Mouse (Mus musculus) heart, embryonic 12.5 days (tissue): Measurements from ENCODE around the gene Tmbim6. TPM values are rescaled to one million over a fixed set of nuclear protein-coding genes. Genes with fewer than 3 reads are reported as not detected.

Experiments used
- ATAC-seq: fragments of 200-750 bp; cut with Nextera tagmentation; 2 replicates; pipeline ENCODE4 v1.8.0; 2017; ENCODE audit warnings: moderate TSS enrichment, moderate library complexity; ENCODE audit not compliant: insufficient number of reproducible peaks, low FRiP score
- H3K27ac ChIP-seq: fragments of 300-500 bp; sonication (generic); 2 replicates; pipeline ENCODE4 v1.5.1; 2016; ENCODE audit warnings: mild to moderate bottlenecking, moderate library complexity; ENCODE audit not compliant: poor library complexity, severe bottlenecking
- H3K27me3 ChIP-seq: fragments of 300-500 bp; sonication (generic); replicated peaks from 2 replicates; pipeline ENCODE4 v1.6.1; 2016; ENCODE audit warnings: mild to moderate bottlenecking, moderate library complexity
- H3K36me3 ChIP-seq: fragments of 300-500 bp; sonication (generic); 2 replicates; pipeline ENCODE4 v1.6.1; 2016; ENCODE audit warnings: mild to moderate bottlenecking, moderate library complexity
- H3K4me1 ChIP-seq: fragments of 300-500 bp; sonication (generic); replicated peaks from 2 replicates; pipeline ENCODE4 v1.6.1; 2016; ENCODE audit warnings: mild to moderate bottlenecking
- H3K4me2 ChIP-seq: fragments of 300-500 bp; sonication (generic); 2 replicates; pipeline ENCODE4 v1.6.1; 2016; ENCODE audit warnings: mild to moderate bottlenecking, moderate library complexity
- H3K4me3 ChIP-seq: fragments of 300-500 bp; sonication (generic); 2 replicates; pipeline ENCODE4 v1.5.1; 2016; ENCODE audit warnings: mild to moderate bottlenecking
- H3K9ac ChIP-seq: fragments of 300-500 bp; sonication (generic); 2 replicates; pipeline ENCODE4 v1.6.1; 2016; ENCODE audit warnings: mild to moderate bottlenecking, moderate library complexity
- H3K9me3 ChIP-seq: fragments of 300-500 bp; sonication (generic); replicated peaks from 2 replicates; pipeline ENCODE4 v1.6.1; 2016; ENCODE audit warnings: mild to moderate bottlenecking, moderate library complexity
- WGBS: fragments of 180-500 bp; shearing (Covaris S2); methylation state at CpG from one replicate; pipeline ENCODE4 v1.1.7; 2016; 5-methylcytosine and 5-hydroxymethylcytosine counted together
- polyA plus RNA-seq: library from polyadenylated mRNA; unstranded; fragments of >200 nt; fragmentation: Nextera tagmentation; extraction: Ambion mirVana; gene quantifications from 2 replicates; pipeline ENCODE4 v1.2.1, GENCODE M21; 2016

Tmbim6 gene
- polyA plus RNA-seq, 1 experiment from 2014 or later = 251 TPM

DNA sequence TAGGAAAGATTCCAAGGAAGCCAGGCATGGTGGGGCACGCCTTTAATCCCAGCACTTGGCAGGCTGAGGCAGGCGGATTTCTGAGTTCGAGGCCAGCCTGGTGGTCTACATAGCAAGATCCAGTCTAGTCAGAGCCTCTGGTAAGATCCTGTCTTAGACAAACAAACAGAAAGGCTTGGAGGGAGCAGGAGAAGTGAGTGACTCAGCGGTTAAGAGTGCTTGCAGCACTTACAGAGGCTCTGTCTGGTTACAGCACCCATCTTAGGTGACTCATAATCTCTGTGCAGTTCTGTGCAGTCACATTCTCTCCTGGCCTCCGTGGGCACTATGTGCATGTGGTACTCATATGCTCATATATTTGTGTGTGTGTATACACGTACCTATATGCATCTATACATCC is 7.9 kb downstream of the Tmbim6 start:
- Histone ChIP-seq H3K4me1 (peaks cover 45% of the 10 kb centered on the region), H3K27me3 (no peaks in the 10 kb centered on the region), H3K9me3 (no peaks in the 10 kb centered on the region), H3K9ac (no peak overlapping the region), H3K36me3 (peaks cover 41% of the 10 kb centered on the region), H3K4me3 (no peak overlapping the region), H3K4me2 (no peak overlapping the region), H3K27ac (no peak overlapping the region)
- no peak for ATAC-seq
- 82% methylated on average over 6 of the region's 6 CpGs for WGBS

- WGBS = 89% methylated on average over 12 of the region's 12 CpGs
- Histone ChIP-seq H3K27me3 (no peaks in the 10 kb centered on the region), H3K4me1 (peaks cover 23% of the 10 kb centered on the region), H3K36me3 (peaks cover 68% of the 10 kb centered on the region), H3K9ac (no peak overlapping the region), H3K9me3 (no peaks in the 10 kb centered on the region), H3K4me2 (no peak overlapping the region), H3K4me3 (no peak overlapping the region), H3K27ac (no peak overlapping the region)
- ATAC-seq = no peak
Observed at GRCm38 (mm10) chr15:99403159-99403889, 10.6 kb downstream of the Tmbim6 start.

DNA sequence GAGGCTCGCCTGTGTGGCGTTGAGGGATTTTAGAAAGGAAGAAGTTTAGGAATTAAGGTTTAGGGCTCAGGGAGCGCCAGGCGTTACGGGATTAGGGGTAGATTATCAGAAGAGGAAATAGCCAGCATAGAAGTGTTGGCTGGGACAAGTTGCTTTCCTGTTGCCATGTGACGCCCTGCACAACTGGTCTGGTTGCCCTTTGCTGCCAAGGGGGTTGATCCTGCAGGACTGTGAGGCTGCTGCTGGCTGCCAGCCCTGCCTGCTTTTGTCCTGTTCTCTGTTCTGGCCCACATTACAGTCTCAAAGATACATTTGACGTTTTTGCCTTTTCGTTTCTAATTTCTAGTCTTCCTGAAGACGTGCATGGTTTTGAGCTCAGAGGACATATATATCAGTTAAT is 12.5 kb downstream of the Tmbim6 start:
- Histone ChIP-seq H3K4me2 (no peak overlapping the region), H3K36me3 (peaks cover 86% of the 10 kb centered on the region), H3K4me3 (no peak overlapping the region), H3K27me3 (no peaks in the 10 kb centered on the region), H3K27ac (no peak overlapping the region), H3K9me3 (no peaks in the 10 kb centered on the region), H3K4me1 (peaks cover 6% of the 10 kb centered on the region), H3K9ac (no peak overlapping the region)
- 86% methylated on average over 9 of the region's 9 CpGs for WGBS
- ATAC-seq = no peak

- no peak overlapping the region for H3K4me3 ChIP-seq
- 90% methylated on average over 15 of the region's 15 CpGs for WGBS
- no peak for ATAC-seq
Observed at GRCm38 (mm10) chr15:99406986-99407570, 14.4 kb downstream of the Tmbim6 start.

GRCm38 (mm10) chr15:99408845-99409244 is 16.2 kb downstream of the Tmbim6 start:
- peaks cover 6% of the 10 kb centered on the region; the same call in 1 of the 2 replicates for H3K4me1 ChIP-seq
- no peak overlapping the region for H3K9ac ChIP-seq
- no peak overlapping the region for H3K27ac ChIP-seq
- H3K4me2 ChIP-seq = no peak overlapping the region
- no peak overlapping the region for H3K4me3 ChIP-seq
- no peak for ATAC-seq
- no peaks in the 10 kb centered on the region for H3K27me3 ChIP-seq
- peaks cover 65% of the 10 kb centered on the region for H3K36me3 ChIP-seq
- H3K9me3 ChIP-seq = no peaks in the 10 kb centered on the region
- 88% methylated on average over 9 of the region's 9 CpGs for WGBS

More at GRCm38 (mm10) chr15:99406986-99407570, 14.4 kb downstream of the Tmbim6 start:
- no peak overlapping the region for H3K4me2 ChIP-seq
- H3K4me1 ChIP-seq = peaks cover 6% of the 10 kb centered on the region; the same call in 1 of the 2 replicates
- H3K9me3 ChIP-seq = no peaks in the 10 kb centered on the region
- no peaks in the 10 kb centered on the region for H3K27me3 ChIP-seq
- no peak overlapping the region for H3K9ac ChIP-seq
- H3K27ac ChIP-seq = no peak overlapping the region
- H3K36me3 ChIP-seq = peaks cover 83% of the 10 kb centered on the region

- Histone ChIP-seq H3K4me1 (peaks cover 10% of the 10 kb centered on the region; the same call in 1 of the 2 replicates), H3K27ac (no peak overlapping the region), H3K4me2 (peak overlapping the region; percentile 19; the same call in 1 of the 2 replicates), H3K9me3 (no peaks in the 10 kb centered on the region), H3K9ac (no peak overlapping the region; the same call in 1 of the 2 replicates), H3K4me3 (no peak overlapping the region), H3K27me3 (no peaks in the 10 kb centered on the region), H3K36me3 (peaks cover 36% of the 10 kb centered on the region)
- ATAC-seq = no peak
- WGBS = 47% methylated on average over 14 of the region's 14 CpGs
Observed at GRCm38 (mm10) chr15:99411747-99412146, 19.1 kb downstream of the Tmbim6 start.

- Histone ChIP-seq H3K4me1 (peaks cover 32% of the 10 kb centered on the region), H3K27me3 (no peaks in the 10 kb centered on the region), H3K9ac (no peak overlapping the region), H3K4me3 (no peak overlapping the region), H3K4me2 (peak overlapping the region; percentile 32; the same call in 1 of the 2 replicates), H3K36me3 (no peaks in the 10 kb centered on the region), H3K9me3 (no peaks in the 10 kb centered on the region), H3K27ac (no peak overlapping the region)
- WGBS = 18% methylated on average over 2 of the region's 2 CpGs
- ATAC-seq = no peak
Observed at GRCm38 (mm10) chr15:99415793-99416192, 23.1 kb downstream of the Tmbim6 start.

DNA sequence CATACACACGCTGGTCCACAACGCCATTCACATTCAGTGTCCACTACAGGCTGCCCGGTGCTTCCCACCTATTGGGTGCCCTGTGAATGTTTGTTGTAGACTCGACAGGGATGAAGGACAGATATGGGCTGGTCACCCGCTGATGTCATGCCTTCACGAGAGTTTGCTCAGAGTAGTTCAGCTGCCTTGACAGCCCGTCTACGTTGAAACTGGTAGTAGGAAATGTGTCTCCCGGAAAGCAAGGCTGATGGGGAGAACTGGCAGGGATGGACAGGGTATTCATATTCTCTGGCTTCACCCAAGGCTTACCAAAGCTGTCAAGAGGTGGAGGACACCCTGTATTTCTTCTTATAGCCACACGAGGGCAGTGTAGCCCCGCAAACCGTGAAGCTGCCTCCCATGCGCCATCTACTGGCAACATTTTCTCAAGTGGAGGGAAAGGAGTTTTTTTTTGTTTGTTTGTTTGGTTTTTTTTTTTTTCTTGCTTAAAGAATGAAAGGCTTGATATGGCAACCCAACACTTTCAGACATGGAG is 23.7 kb downstream of the Tmbim6 start:
- Histone ChIP-seq H3K9ac (no peak overlapping the region), H3K27me3 (no peaks in the 10 kb centered on the region), H3K36me3 (no peaks in the 10 kb centered on the region), H3K4me1 (peaks cover 37% of the 10 kb centered on the region), H3K9me3 (no peaks in the 10 kb centered on the region), H3K4me2 (peak overlapping the region; percentile 32), H3K27ac (no peak overlapping the region), H3K4me3 (no peak overlapping the region)
- 17% methylated on average over 13 of the region's 13 CpGs for WGBS
- ATAC-seq = no peak

GRCm38 (mm10) chr15:99416957-99417356 is 24.3 kb downstream of the Tmbim6 start:
- H3K4me3 ChIP-seq = no peak overlapping the region
- H3K4me2 ChIP-seq = peak overlapping the region; percentile 25; the same call in 1 of the 2 replicates
- ATAC-seq = no peak
- H3K9ac ChIP-seq = peak overlapping the region; percentile 26; the same call in 1 of the 2 replicates
- H3K27me3 ChIP-seq = no peaks in the 10 kb centered on the region
- 22% methylated on average over 4 of the region's 4 CpGs for WGBS
- no peaks in the 10 kb centered on the region for H3K9me3 ChIP-seq
- H3K27ac ChIP-seq = no peak overlapping the region
- H3K36me3 ChIP-seq = peaks cover 5% of the 10 kb centered on the region; the same call in 1 of the 2 replicates
- peaks cover 32% of the 10 kb centered on the region for H3K4me1 ChIP-seq

- H3K27ac ChIP-seq = peak overlapping the region; percentile 70
- H3K9me3 ChIP-seq = no peaks in the 10 kb centered on the region
- 13% methylated on average over 17 of the region's 17 CpGs for WGBS
- no peaks in the 10 kb centered on the region for H3K27me3 ChIP-seq
- 0 out of 2 replicates have a peak overlapping the region, but pooled peaks have one; percentile 24 for H3K9ac ChIP-seq
- ATAC-seq = no peak
- peaks cover 31% of the 10 kb centered on the region for H3K4me1 ChIP-seq
- H3K36me3 ChIP-seq = peaks cover 14% of the 10 kb centered on the region
- H3K4me3 ChIP-seq = no peak overlapping the region
- H3K4me2 ChIP-seq = peak overlapping the region; percentile 49
Observed at GRCm38 (mm10) chr15:99417692-99418271, 25.1 kb downstream of the Tmbim6 start.

DNA sequence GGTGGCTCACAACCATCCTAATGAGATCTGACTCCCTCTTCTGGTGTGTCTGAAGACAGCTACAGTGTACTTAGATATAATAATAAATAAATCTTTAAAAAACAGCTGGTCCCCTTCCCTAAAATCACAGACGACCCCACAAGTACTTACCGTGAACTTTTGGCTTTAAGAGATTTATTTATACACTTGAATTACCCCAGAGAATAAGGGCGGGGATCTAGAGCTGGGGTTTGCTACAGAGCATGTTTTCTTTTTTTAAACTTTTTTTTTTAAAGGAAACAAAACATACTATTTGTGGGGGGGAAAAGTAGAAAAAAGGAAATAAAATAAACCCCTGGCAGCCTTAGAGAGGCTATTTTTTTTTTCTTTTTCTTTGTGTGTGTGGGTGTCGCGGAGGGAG is 27.4 kb downstream of the Tmbim6 start:
- H3K36me3 ChIP-seq = peaks cover 37% of the 10 kb centered on the region
- no peaks in the 10 kb centered on the region for H3K27me3 ChIP-seq
- no peak overlapping the region for H3K4me3 ChIP-seq
- WGBS = 42% methylated on average over 5 of the region's 5 CpGs
- H3K27ac ChIP-seq = peak overlapping the region; percentile 89
- peaks cover 31% of the 10 kb centered on the region for H3K4me1 ChIP-seq
- ATAC-seq = no peak
- H3K9ac ChIP-seq = no peak overlapping the region
- peak overlapping the region; percentile 44 for H3K4me2 ChIP-seq
- no peaks in the 10 kb centered on the region for H3K9me3 ChIP-seq
